Mouse (Mus musculus) lung, postnatal 4 days (tissue): ENCODE results near the gene Btbd35f3.
"Not testable (repeated sequence)": the region's sequence is repeated elsewhere in the genome, so short reads cannot be mapped to it uniquely, and the experiment has no call there.

ENCODE experiments used
- DNase-seq, 2 experiments: peaks; one replicate each; pipeline ENCODE4 v3.0.0; 2021

Gene Btbd35f3

GRCm38 (mm10) chrX:4037374-4037773 is at the start of gene Btbd35f3:
Gene Btbd35f3 (plus strand): TSS chrX:4037674.
- DNase-seq: not testable (repeated sequence)
